Mouse (Mus musculus) midbrain, embryonic 12.5 days (tissue): ENCODE data around the gene 1700017D01Rik. TPM values are rescaled to one million over a fixed set of nuclear protein-coding genes. Genes with fewer than 3 reads are reported as not detected.
"Not testable (repeated sequence)": the region's sequence is repeated elsewhere in the genome, so short reads cannot be mapped to it uniquely, and the experiment has no call there.

ENCODE experiments used
- ATAC-seq: fragments of 200-750 bp; cut with Nextera tagmentation; 2 replicates; pipeline ENCODE4 v1.8.0; 2017; ENCODE audit warnings: low read depth, moderate TSS enrichment, moderate library complexity; ENCODE audit not compliant: low FRiP score
- H3K27ac ChIP-seq: fragments of 300-500 bp; sonication (generic); replicated peaks from 2 replicates; pipeline ENCODE4 v1.5.1; 2016; ENCODE audit warnings: mild to moderate bottlenecking
- H3K27me3 ChIP-seq: fragments of 300-500 bp; sonication (generic); 2 replicates; pipeline ENCODE4 v1.6.1; 2016; ENCODE audit warnings: mild to moderate bottlenecking
- H3K36me3 ChIP-seq: fragments of 300-500 bp; sonication (generic); 2 replicates; pipeline ENCODE4 v1.6.1; 2016
- H3K4me1 ChIP-seq: fragments of 300-500 bp; sonication (generic); 2 replicates; pipeline ENCODE4 v1.6.1; 2016
- H3K4me2 ChIP-seq: fragments of 300-500 bp; sonication (generic); replicated peaks from 2 replicates; pipeline ENCODE4 v1.6.1; 2016; ENCODE audit warnings: mild to moderate bottlenecking, moderate library complexity
- H3K4me3 ChIP-seq: fragments of 300-500 bp; sonication (generic); 2 replicates; pipeline ENCODE4 v1.5.1; 2016; ENCODE audit warnings: mild to moderate bottlenecking
- H3K9ac ChIP-seq: fragments of 300-500 bp; sonication (generic); replicated peaks from 2 replicates; pipeline ENCODE4 v1.6.1; 2016; ENCODE audit warnings: mild to moderate bottlenecking, moderate library complexity
- H3K9me3 ChIP-seq: fragments of 300-500 bp; sonication (generic); 2 replicates; pipeline ENCODE4 v1.6.1; 2016; ENCODE audit warnings: mild to moderate bottlenecking
- WGBS: fragments of 180-500 bp; shearing (Covaris S2); methylation state at CpG from one replicate; pipeline ENCODE4 v1.1.7; 2016; 5-methylcytosine and 5-hydroxymethylcytosine counted together
- polyA plus RNA-seq: library from polyadenylated mRNA; unstranded; fragments of >200 nt; fragmentation: Nextera tagmentation; extraction: Ambion mirVana; gene quantifications from 2 replicates; pipeline ENCODE4 v1.2.1, GENCODE M21; 2016

The 1700017D01Rik gene
- polyA plus RNA-seq, 1 experiment from 2014 or later: not detected

DNA sequence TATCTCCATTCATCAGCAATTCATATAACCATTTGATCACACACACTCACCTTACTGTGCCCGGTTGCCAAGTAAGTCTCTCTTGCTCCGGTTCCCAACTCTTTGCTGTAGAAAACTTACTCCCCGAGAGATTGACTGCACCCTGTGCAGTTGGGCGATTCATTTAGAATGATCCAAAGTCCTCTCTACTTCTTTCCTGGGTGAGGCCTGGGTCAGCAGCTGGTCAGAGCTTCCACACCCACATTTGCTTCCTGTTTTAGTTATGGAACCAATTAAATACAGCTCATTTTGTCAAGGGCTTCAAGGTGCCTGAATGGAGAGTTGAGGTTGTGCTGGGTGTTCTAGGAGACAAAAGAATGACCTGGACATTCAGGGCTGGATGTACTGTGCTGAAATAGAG lies 49.7 kb downstream of the 1700017D01Rik start, which contains the start of gene Ms4a8a:
Gene Ms4a8a (minus strand): TSS at position 169 of the 400 bp plus-strand sequence.
- no peaks in the 10 kb centered on the region for H3K36me3 ChIP-seq
- H3K9me3 ChIP-seq: no peaks in the 10 kb centered on the region
- no peak for ATAC-seq
- no peaks in the 10 kb centered on the region for H3K27me3 ChIP-seq
- 91% methylated on average over 4 of the region's 4 CpGs for WGBS
- no peak within 1 kb of the TSS for H3K9ac ChIP-seq
- H3K4me1 ChIP-seq: no peaks in the 10 kb centered on the region
- no peak within 1 kb of the TSS for H3K4me3 ChIP-seq
- no peak within 1 kb of the TSS for H3K27ac ChIP-seq
- no peak within 1 kb of the TSS for H3K4me2 ChIP-seq

DNA sequence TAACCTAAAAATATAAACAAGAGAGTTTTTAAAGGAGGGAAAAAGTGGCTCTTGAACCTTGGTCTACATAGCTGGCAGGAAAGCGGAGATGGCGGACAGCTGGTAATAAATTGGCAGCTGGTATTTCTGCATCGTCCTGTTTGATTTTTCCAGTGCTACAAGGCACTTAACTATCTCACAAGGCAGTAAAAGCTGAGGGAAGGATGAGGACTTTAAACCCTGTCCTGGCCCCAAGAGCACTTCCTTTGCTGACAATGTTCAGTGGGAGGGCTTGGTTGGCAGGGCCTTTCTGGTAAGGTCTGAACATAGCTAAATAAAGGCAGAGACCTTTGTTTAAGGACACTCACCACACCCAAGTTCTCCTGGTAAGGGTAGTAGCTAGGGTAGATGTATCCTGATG lies 60.3 kb downstream of the 1700017D01Rik start:
- Histone ChIP-seq H3K9ac (no peak overlapping the region), H3K4me2 (no peak overlapping the region), H3K27ac (no peak overlapping the region), H3K9me3 (no peaks in the 10 kb centered on the region), H3K36me3 (no peaks in the 10 kb centered on the region), H3K27me3 (no peaks in the 10 kb centered on the region), H3K4me1 (no peaks in the 10 kb centered on the region), H3K4me3 (no peak overlapping the region)
- ATAC-seq: no peak
- 97% methylated on average over 3 of the region's 3 CpGs for WGBS

DNA sequence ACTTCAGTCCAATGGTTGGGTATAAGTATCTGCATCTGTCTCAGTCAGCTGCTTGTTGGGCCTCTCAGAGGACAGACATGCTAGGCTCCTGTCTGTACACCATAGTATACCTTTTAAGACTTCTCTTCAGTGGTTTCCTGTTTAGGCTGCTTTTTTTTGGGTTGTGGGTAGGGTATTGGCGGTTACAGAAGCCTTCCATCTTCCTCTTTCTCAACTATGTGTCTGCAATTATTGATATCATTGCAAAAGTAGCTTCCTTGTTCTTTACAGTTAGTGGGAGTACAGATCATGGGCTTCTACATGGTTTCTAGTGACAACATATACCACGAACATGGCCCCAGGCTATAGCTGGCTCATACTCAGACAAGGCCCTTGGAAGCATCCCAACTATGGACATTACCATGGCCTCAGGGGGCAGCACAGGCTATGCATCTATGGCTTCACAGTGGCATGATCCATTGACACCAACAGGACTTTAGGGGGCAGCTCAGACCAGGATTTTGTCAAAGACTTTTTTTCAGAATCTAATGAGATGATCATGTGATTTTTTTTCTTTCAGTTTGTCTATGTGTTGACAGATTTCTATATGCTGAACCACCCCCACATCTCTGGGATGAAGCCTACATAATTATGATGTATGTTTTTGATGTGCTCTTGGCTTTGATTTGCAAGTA lies 65.3 kb downstream of the 1700017D01Rik start:
- Histone ChIP-seq H3K27me3 (no peaks in the 10 kb centered on the region), H3K27ac (no peak overlapping the region), H3K4me1 (no peaks in the 10 kb centered on the region), H3K9me3 (no peaks in the 10 kb centered on the region), H3K36me3 (no peaks in the 10 kb centered on the region), H3K4me2 (no peak overlapping the region), H3K9ac (no peak overlapping the region), H3K4me3 (no peak overlapping the region)
- 81% methylated on average over 2 of the region's 2 CpGs for WGBS
- no peak for ATAC-seq

DNA sequence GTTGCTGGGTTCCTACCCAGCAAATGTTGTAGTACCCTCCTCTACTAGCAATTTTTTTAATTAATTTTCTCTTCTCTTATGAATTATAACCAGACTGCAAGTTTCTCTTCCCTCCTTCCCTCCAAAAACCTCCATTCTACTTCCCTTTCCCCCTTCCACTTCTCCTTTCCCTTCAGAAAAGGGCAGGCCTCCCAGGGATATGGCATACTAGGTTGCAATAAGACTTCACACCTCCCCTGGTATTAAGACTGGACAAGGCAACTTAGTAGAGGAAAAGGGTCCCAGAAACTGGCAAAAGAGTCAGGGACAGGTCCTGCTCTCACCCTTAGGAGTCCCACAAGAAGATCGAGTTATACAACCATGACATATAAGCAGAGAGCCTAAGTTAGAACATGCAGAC lies 69.8 kb downstream of the 1700017D01Rik start:
- Histone ChIP-seq H3K4me1 (no peaks in the 10 kb centered on the region), H3K4me2 (no peak overlapping the region), H3K27me3 (no peaks in the 10 kb centered on the region), H3K36me3 (no peaks in the 10 kb centered on the region), H3K9ac (no peak overlapping the region), H3K27ac (no peak overlapping the region), H3K9me3 (no peaks in the 10 kb centered on the region), H3K4me3 (no peak overlapping the region)
- WGBS: 74% methylated on average over 1 of the region's 1 CpGs
- ATAC-seq: no peak

DNA sequence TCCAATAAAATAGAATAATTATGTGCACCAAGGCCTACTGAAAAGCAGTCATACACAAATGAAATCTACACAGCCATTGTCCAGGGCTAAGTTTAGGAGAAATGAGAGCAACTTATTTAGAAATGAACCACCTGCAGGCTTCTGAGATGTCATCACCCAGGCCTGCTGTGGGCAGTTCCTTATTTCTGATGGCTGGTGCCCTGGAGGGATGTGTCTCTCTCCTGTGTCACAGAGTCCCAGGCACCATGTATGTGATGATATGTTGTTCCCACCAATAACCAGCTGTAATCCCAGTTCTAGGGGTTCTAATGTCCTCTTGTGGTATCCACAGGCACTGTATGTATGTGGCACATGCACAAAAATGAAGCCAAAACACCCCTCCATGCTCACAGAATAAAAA lies 70.7 kb downstream of the 1700017D01Rik start:
- Histone ChIP-seq H3K9ac (no peak overlapping the region), H3K27ac (no peak overlapping the region), H3K4me2 (no peak overlapping the region), H3K27me3 (no peaks in the 10 kb centered on the region), H3K36me3 (no peaks in the 10 kb centered on the region), H3K9me3 (no peaks in the 10 kb centered on the region), H3K4me1 (no peaks in the 10 kb centered on the region), H3K4me3 (no peak overlapping the region)
- ATAC-seq: no peak

DNA sequence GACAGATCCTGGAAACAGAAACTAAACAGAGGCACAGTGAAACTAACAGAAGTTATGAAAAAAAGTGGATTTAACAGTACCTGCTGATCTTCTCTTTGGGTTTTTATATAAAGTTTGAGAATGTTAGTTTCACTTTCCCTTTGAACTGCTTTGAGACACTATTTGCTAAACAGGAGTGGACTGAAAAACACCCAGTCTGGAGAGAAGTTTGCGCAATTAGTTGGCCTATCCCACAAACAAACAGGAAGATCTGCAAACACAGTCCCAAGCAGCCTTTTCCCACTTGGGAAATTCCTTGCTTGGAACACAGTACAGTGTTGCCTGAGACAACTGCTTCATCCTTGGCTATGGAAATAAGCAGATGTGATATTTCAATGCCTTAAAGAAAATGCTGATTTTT lies 75.0 kb downstream of the 1700017D01Rik start:
- H3K9me3 ChIP-seq, H3K27me3 ChIP-seq, H3K4me1 ChIP-seq, H3K36me3 ChIP-seq, ATAC-seq, H3K4me3 ChIP-seq, H3K9ac ChIP-seq, H3K27ac ChIP-seq, H3K4me2 ChIP-seq: not testable (repeated sequence)
- 89% methylated on average over 1 of the region's 1 CpGs for WGBS

DNA sequence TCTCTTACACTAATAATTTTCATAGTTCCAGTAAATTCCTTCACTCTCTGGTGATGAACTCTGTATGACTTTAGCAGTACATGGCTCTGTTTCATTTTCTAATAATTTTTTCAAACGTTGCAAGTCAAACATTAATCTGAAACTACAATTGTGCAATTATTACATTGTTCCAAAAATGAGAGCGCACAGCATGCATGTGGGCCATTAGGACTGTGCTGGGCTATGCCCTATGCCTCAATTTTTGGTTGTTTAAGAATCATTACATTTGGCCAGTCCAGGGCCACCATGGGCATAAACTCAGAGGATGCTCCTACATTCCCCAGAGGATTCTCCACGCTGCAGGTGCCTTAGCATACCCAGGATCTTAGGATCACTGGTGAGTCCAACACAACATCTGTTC lies 77.4 kb downstream of the 1700017D01Rik start:
- 62% methylated on average over 3 of the region's 3 CpGs for WGBS
- no peak for ATAC-seq
- no peaks in the 10 kb centered on the region for H3K4me1 ChIP-seq
- no peak overlapping the region for H3K27ac ChIP-seq
- no peaks in the 10 kb centered on the region for H3K36me3 ChIP-seq
- no peak overlapping the region for H3K4me2 ChIP-seq
- H3K9me3 ChIP-seq: no peaks in the 10 kb centered on the region
- no peak overlapping the region for H3K9ac ChIP-seq
- H3K27me3 ChIP-seq: no peaks in the 10 kb centered on the region
- no peak overlapping the region for H3K4me3 ChIP-seq

DNA sequence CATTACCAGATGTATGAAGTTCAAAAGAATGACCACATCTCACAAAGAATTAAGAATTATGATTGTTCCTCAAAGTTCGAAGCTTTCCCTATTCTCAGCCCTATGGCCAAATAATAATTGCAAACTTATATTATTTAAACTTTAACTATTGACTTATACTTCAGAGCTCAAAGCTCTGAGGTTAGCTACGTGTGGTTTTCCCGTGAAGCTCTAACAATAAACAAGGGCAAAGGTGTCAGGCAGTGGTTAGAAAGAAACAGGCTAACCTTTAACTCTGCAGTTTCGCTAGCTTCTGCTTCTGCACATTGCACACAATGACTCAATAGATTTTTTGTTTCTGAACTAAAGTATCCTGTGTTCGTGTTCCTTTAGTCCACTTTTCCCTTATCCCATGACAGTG lies 77.8 kb downstream of the 1700017D01Rik start:
- Histone ChIP-seq H3K9ac (no peak overlapping the region), H3K9me3 (no peaks in the 10 kb centered on the region), H3K36me3 (no peaks in the 10 kb centered on the region), H3K4me3 (no peak overlapping the region), H3K4me2 (no peak overlapping the region), H3K27ac (no peak overlapping the region), H3K4me1 (no peaks in the 10 kb centered on the region), H3K27me3 (no peaks in the 10 kb centered on the region)
- 68% methylated on average over 5 of the region's 5 CpGs for whole genome bisulfite sequencing
- no peak for ATAC-seq

DNA sequence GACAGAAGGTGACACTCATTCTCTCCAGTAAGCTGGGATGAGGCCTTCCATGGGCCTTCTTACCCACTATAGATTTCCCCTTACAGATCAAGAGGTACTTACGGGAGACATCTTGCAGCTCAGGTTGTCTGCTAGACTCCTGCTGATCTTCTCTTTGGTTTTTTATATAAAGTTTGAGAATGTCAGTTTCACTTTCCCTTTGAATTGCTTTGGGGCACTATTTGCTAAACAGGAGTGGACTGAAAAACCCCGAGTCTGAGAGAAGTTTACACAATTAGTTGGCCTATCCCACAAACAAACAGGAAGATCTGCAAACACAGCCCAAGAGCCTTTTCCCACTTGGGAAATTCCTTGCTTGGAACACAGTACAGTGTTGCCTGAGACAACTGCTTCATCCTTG lies 80.4 kb downstream of the 1700017D01Rik start:
- ATAC-seq: no peak
- Histone ChIP-seq H3K36me3 (no peaks in the 10 kb centered on the region), H3K4me2 (no peak overlapping the region), H3K9me3 (no peaks in the 10 kb centered on the region), H3K27ac (no peak overlapping the region), H3K27me3 (peaks cover 6% of the 10 kb centered on the region), H3K9ac (no peak overlapping the region), H3K4me3 (no peak overlapping the region), H3K4me1 (no peaks in the 10 kb centered on the region)
- 71% methylated on average over 2 of the region's 2 CpGs for WGBS

DNA sequence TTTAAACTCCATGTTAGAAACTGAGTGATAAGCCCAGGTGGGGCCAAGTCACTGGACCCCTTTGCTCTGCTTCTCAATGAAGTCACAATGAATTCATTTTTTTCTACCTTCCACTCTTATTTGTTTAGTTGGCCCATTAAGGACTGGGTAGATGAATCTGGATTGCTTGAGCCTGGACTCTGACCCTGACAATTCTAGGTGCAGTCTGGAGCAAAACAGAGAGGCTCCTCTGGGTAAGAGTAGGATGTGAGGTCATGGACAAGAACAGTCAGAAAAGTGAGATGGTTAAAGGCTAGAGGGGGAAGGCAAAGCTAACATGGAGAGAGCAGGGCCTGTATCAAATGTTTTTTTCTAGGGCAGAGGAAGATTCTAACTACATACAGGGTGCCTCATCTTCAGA lies 81.2 kb downstream of the 1700017D01Rik start:
- ATAC-seq: no peak
- Histone ChIP-seq H3K4me2 (no peak overlapping the region), H3K9me3 (no peaks in the 10 kb centered on the region), H3K36me3 (no peaks in the 10 kb centered on the region), H3K9ac (no peak overlapping the region), H3K4me1 (no peaks in the 10 kb centered on the region), H3K4me3 (no peak overlapping the region), H3K27me3 (peaks cover 6% of the 10 kb centered on the region), H3K27ac (no peak overlapping the region)

DNA sequence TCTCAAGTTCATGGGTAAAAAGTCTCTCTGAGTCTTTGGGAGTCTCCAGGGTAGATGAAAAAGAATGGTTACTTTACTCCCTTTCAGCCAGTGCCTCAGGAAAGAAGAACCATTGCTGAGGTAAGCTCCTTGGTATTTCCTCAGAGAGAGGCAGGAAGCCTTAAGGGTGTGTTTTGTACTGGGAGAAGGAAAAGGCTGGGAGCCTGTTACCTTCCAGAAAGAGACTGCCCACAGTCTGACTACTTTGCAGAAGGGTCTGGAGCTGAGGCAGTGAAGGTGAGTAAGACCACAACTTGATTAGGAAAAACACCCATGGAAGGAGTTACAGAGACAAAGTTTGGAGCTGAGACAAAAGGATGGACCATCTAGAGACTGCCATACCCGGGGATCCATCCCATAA lies 82.2 kb downstream of the 1700017D01Rik start:
- WGBS: 63% methylated on average over 1 of the region's 1 CpGs
- no peaks in the 10 kb centered on the region for H3K9me3 ChIP-seq

DNA sequence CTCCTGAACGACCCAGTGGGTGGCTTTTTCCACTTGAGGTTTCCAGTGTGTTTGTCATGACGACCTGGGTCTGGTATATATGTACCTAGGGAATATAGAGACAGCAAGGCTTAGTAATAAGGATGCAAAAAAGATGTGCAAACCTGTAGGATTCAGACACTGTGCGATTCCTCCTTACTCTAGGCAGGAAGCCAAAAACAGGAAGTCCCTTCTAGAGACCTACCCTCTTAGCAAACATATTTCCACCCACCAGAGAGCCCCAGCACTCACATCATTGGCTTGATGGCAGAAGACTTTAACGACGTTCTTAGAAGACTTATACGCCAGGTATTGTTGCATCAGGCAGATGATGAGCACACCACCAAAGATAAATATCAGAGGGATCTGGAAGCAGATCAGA lies 82.7 kb downstream of the 1700017D01Rik start:
- no peaks in the 10 kb centered on the region for H3K9me3 ChIP-seq
- no peak overlapping the region for H3K27ac ChIP-seq
- WGBS: 82% methylated on average over 6 of the region's 6 CpGs
- H3K4me1 ChIP-seq: no peaks in the 10 kb centered on the region
- no peak overlapping the region for H3K4me2 ChIP-seq
- peaks cover 6% of the 10 kb centered on the region for H3K27me3 ChIP-seq
- no peaks in the 10 kb centered on the region for H3K36me3 ChIP-seq
- H3K4me3 ChIP-seq: no peak overlapping the region
- no peak overlapping the region for H3K9ac ChIP-seq
- ATAC-seq: no peak

More for the DNA sequence above, 82.2 kb downstream of the 1700017D01Rik start:
- ATAC-seq: no peak
- Histone ChIP-seq H3K4me3 (no peak overlapping the region), H3K4me1 (no peaks in the 10 kb centered on the region), H3K36me3 (no peaks in the 10 kb centered on the region), H3K27ac (no peak overlapping the region), H3K4me2 (no peak overlapping the region), H3K9ac (no peak overlapping the region), H3K27me3 (peaks cover 6% of the 10 kb centered on the region)
